Mouse (Mus musculus): ENCODE data around the gene G6pc3. TPM values are rescaled to one million over a fixed set of nuclear protein-coding genes. Genes with fewer than 3 reads are reported as not detected.

The G6pc3 gene
- polyA plus RNA-seq, 1 experiment from 2014 or later = 32.3 TPM

Other genes with a start within 250 kb of the G6pc3 start
- gene Sost, start 222.6 kb upstream of the G6pc3 start, polyA plus RNA-seq (2016; fragmentation: Nextera tagmentation; extraction: Ambion mirVana) = 1.1 and 1.3 TPM in 2 replicates
- gene Cfap97d1, start 205.3 kb upstream of the G6pc3 start, polyA plus RNA-seq (2016; fragmentation: Nextera tagmentation; extraction: Ambion mirVana) = not detected in 2 replicates
- gene Dusp3, start 202.6 kb upstream of the G6pc3 start, polyA plus RNA-seq (2016; fragmentation: Nextera tagmentation; extraction: Ambion mirVana) = 11.6 and 12.4 TPM in 2 replicates
- gene Mpp3, start 161.2 kb upstream of the G6pc3 start, polyA plus RNA-seq (2016; fragmentation: Nextera tagmentation; extraction: Ambion mirVana) = 14.4 and 27.4 TPM in 2 replicates
- gene Cd300lg, start 148.1 kb upstream of the G6pc3 start, polyA plus RNA-seq (2016; fragmentation: Nextera tagmentation; extraction: Ambion mirVana) = 0.12 and 0.35 TPM in 2 replicates
- 12.8 and 18.6 TPM in 2 replicates for gene Mpp2, start 101.1 kb upstream of the G6pc3 start, polyA plus RNA-seq (2016; fragmentation: Nextera tagmentation; extraction: Ambion mirVana)
- not detected in 2 replicates for gene Ppy, start 88.3 kb upstream of the G6pc3 start, polyA plus RNA-seq (2016; fragmentation: Nextera tagmentation; extraction: Ambion mirVana)
- gene Pyy, start 81.8 kb upstream of the G6pc3 start, polyA plus RNA-seq (2016; fragmentation: Nextera tagmentation; extraction: Ambion mirVana) = 0.50 and 0.97 TPM in 2 replicates
- 0.10 TPM in 1 of 2 replicates, not detected in the other for gene Nags, start 44.1 kb upstream of the G6pc3 start, polyA plus RNA-seq (2016; fragmentation: Nextera tagmentation; extraction: Ambion mirVana)
- 36.1 and 41.2 TPM in 2 replicates for gene Tmem101, start 33.2 kb upstream of the G6pc3 start, polyA plus RNA-seq (2016; fragmentation: Nextera tagmentation; extraction: Ambion mirVana)
- 119 and 148 TPM in 2 replicates for gene Lsm12, start 4.3 kb upstream of the G6pc3 start, polyA plus RNA-seq (2016; fragmentation: Nextera tagmentation; extraction: Ambion mirVana)
- 70.3 and 101 TPM in 2 replicates for gene Hdac5, start 40.5 kb downstream of the G6pc3 start, polyA plus RNA-seq (2016; fragmentation: Nextera tagmentation; extraction: Ambion mirVana)
- gene BC030867, start 59.3 kb downstream of the G6pc3 start, polyA plus RNA-seq (2016; fragmentation: Nextera tagmentation; extraction: Ambion mirVana) = 20.9 and 28.3 TPM in 2 replicates
- gene Asb16, start 79.1 kb downstream of the G6pc3 start, polyA plus RNA-seq (2016; fragmentation: Nextera tagmentation; extraction: Ambion mirVana) = 0.08 TPM in 1 of 2 replicates, not detected in the other
- gene Tmub2, start 95.3 kb downstream of the G6pc3 start, polyA plus RNA-seq (2016; fragmentation: Nextera tagmentation; extraction: Ambion mirVana) = 52.3 and 69.6 TPM in 2 replicates
- 16.8 and 18.7 TPM in 2 replicates for gene Atxn7l3, start 107.0 kb downstream of the G6pc3 start, polyA plus RNA-seq (2016; fragmentation: Nextera tagmentation; extraction: Ambion mirVana)
- gene Ubtf, start 130.1 kb downstream of the G6pc3 start, polyA plus RNA-seq (2016; fragmentation: Nextera tagmentation; extraction: Ambion mirVana) = 82.6 and 91.7 TPM in 2 replicates
- 35.8 and 38.0 TPM in 2 replicates for gene Slc4a1, start 176.6 kb downstream of the G6pc3 start, polyA plus RNA-seq (2016; fragmentation: Nextera tagmentation; extraction: Ambion mirVana)
- 23.5 and 57.0 TPM in 2 replicates for gene Rundc3a, start 203.8 kb downstream of the G6pc3 start, polyA plus RNA-seq (2016; fragmentation: Nextera tagmentation; extraction: Ambion mirVana)
- gene Slc25a39, start 218.3 kb downstream of the G6pc3 start, polyA plus RNA-seq (2016; fragmentation: Nextera tagmentation; extraction: Ambion mirVana) = 236 TPM in 2 replicates
- 76.8 and 88.9 TPM in 2 replicates for gene Grn, start 240.7 kb downstream of the G6pc3 start, polyA plus RNA-seq (2016; fragmentation: Nextera tagmentation; extraction: Ambion mirVana)